Mouse (Mus musculus): ENCODE results near the gene Foxf1.

Foxf1 gene

GRCm38 (mm10) chr8:121130522-121130921 lies 46.3 kb downstream of the Foxf1 start:
- peak; percentile 71 for DNase-seq (ENCODE audit: low spot score)

- no peak for DNase-seq (ENCODE audit: low spot score)
Observed at GRCm38 (mm10) chr8:121132961-121133513, 48.9 kb downstream of the Foxf1 start.

GRCm38 (mm10) chr8:121134102-121134501 lies 49.9 kb downstream of the Foxf1 start:
- DNase-seq (ENCODE audit: low spot score): no peak

- DNase-seq (ENCODE audit: low spot score): no peak
Observed at GRCm38 (mm10) chr8:121134512-121134911, 50.3 kb downstream of the Foxf1 start.

GRCm38 (mm10) chr8:121136856-121137255 lies 52.7 kb downstream of the Foxf1 start:
- DNase-seq (ENCODE audit: low spot score): no peak

All from retina, embryonic 14.5 days (tissue).